Mouse (Mus musculus) small intestine, adult 2 months (tissue): ENCODE data around the gene Alkbh4.

Experiments
- CTCF ChIP-seq: fragments of 200-500 bp; IDR thresholded peaks from 2 replicates; pipeline ENCODE4 v1.5.1; 2012; ENCODE audit warnings: low read depth, mild to moderate bottlenecking, control low read depth, inconsistent platforms, low read length, moderate library complexity, mixed read lengths; ENCODE audit not compliant: insufficient replicate concordance, insufficient read length; ENCODE audit errors: extremely low read depth
- POLR2A ChIP-seq: fragments of 200-500 bp; IDR thresholded peaks from 2 replicates; pipeline ENCODE4 v1.6.1; 2012; ENCODE audit warnings: low read depth, mild to moderate bottlenecking, control low read depth, inconsistent platforms, low read length, moderate library complexity

GRCm38 (mm10) chr5:136168071-136168470, 32.1 kb downstream of the Alkbh4 start:
- TF ChIP-seq CTCF (peak; percentile 50; the same call in 1 of the 2 replicates), POLR2A (no peak)
